Mouse (Mus musculus): Measurements from ENCODE around the gene Galr2.
A peak's percentile ranks its signal among the peaks of the same experiment; 100 is the strongest.

Gene Galr2

GRCm38 (mm10) chr11:116280751-116281663 is at the start of gene Galr2:
Gene Galr2 (plus strand): TSS chr11:116280939.
- DNase-seq, result no peak

GRCm38 (mm10) chr11:116232427-116232826 is 48.3 kb upstream of the Galr2 start:
- DNase-seq, result no peak

GRCm38 (mm10) chr11:116234901-116235300 is 45.8 kb upstream of the Galr2 start:
- DNase-seq, result no peak

- DNase-seq, result peak; percentile 72
These were observed 42.9 kb upstream of the Galr2 start, which contains the start of gene Evpl for GRCm38 (mm10) chr11:116237742-116238395. Gene Evpl (minus strand): TSS chr11:116238077.

- no peak for DNase-seq
These were observed 40.9 kb upstream of the Galr2 start for GRCm38 (mm10) chr11:116239797-116240196.

- DNase-seq, result no peak
These were observed 38.9 kb upstream of the Galr2 start for GRCm38 (mm10) chr11:116241744-116242235.

GRCm38 (mm10) chr11:116244580-116244979 is 36.2 kb upstream of the Galr2 start:
- DNase-seq, result no peak

GRCm38 (mm10) chr11:116245616-116246015 is 35.1 kb upstream of the Galr2 start:
- no peak for DNase-seq

- DNase-seq, result no peak
These were observed 33.1 kb upstream of the Galr2 start for GRCm38 (mm10) chr11:116247502-116248222.

GRCm38 (mm10) chr11:116250898-116251297 is 29.8 kb upstream of the Galr2 start:
- no peak for DNase-seq

- DNase-seq, result peak; percentile 45
These were observed 27.6 kb upstream of the Galr2 start for GRCm38 (mm10) chr11:116253076-116253600.

- DNase-seq, result no peak
These were observed 26.1 kb upstream of the Galr2 start for GRCm38 (mm10) chr11:116254627-116255026.

- no peak for DNase-seq
These were observed 25.4 kb upstream of the Galr2 start for GRCm38 (mm10) chr11:116255090-116255981.

- no peak for DNase-seq
These were observed 24.6 kb upstream of the Galr2 start for GRCm38 (mm10) chr11:116255982-116256675.

GRCm38 (mm10) chr11:116259461-116259860 is 21.3 kb upstream of the Galr2 start:
- DNase-seq, result peak; percentile 39

GRCm38 (mm10) chr11:116260259-116260658 is 20.5 kb upstream of the Galr2 start:
- no peak for DNase-seq

- peak; percentile 26 for DNase-seq
These were observed 15.4 kb upstream of the Galr2 start for GRCm38 (mm10) chr11:116265352-116265751.

- no peak for DNase-seq
These were observed 14.9 kb upstream of the Galr2 start for GRCm38 (mm10) chr11:116265850-116266249.

GRCm38 (mm10) chr11:116267637-116268036 is 13.1 kb upstream of the Galr2 start:
- no peak for DNase-seq

GRCm38 (mm10) chr11:116268313-116268712 is 12.4 kb upstream of the Galr2 start:
- DNase-seq, result no peak

- DNase-seq, result no peak
These were observed 11.2 kb upstream of the Galr2 start for GRCm38 (mm10) chr11:116269560-116269959.

Data from thymus, postnatal 25 days (tissue).